Mouse (Mus musculus): ENCODE results near the gene Cdc42bpg. TPM values are rescaled to one million over a fixed set of nuclear protein-coding genes. Genes with fewer than 3 reads are reported as not detected.

Gene Cdc42bpg
- polyA plus RNA-seq (2017; shearing (Covaris generic)) = 0.21 TPM

GRCm38 (mm10) chr19:6306137-6306551 is at the start of gene Cdc42bpg:
TSS of gene Cdc42bpg (plus strand) at chr19:6306456.

DNA sequence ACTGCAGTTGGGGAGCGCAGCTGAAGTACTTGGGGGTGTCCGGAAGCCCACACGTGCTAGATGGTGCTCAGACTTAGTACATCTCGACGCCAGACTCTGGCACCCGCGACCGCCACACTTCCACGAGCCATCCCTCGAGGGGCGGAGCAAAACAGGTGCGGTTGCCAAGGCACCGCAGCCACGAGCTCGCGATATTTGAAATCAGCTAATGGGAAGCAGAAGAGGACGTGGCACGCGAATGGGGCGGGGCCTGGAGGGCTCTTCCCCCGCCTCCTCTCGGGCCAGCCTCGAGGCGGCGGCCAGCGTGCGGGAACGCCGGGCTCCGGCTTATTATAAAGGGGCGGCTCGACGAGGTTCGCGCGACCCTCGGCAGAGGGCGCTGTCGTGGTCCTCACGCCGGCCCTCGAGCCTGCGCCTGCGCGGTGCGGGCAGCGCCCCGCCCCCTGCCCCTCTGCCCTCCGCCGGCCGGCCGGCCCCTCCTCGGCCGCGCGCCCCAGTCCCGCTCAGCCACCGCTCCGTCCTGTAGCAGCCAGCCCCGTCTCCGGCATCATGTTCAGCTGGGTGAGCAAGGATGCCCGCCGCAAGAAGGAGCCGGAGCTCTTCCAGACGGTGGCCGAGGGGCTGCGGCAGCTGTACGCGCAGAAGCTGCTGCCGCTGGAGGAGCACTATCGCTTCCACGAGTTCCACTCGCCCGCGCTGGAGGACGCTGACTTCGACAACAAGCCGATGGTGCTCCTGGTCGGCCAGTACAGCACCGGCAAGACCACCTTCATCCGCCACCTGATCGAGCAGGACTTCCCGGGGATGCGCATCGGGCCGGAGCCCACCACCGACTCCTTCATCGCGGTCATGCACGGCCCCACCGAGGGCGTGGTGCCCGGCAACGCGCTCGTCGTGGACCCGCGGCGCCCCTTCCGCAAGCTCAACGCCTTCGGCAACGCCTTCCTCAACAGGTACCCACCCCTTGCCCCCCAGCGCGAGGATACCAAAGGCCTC is 29.5 kb upstream of the Cdc42bpg start, which contains the start of gene Ehd1:
Gene Ehd1 (plus strand): TSS at position 300 of the 996 bp plus-strand sequence.

GRCm38 (mm10) chr19:6334673-6335457 is 28.6 kb downstream of the Cdc42bpg start, which contains the start of gene Men1:
TSS of gene Men1 (plus strand) at chr19:6334979.

DNA sequence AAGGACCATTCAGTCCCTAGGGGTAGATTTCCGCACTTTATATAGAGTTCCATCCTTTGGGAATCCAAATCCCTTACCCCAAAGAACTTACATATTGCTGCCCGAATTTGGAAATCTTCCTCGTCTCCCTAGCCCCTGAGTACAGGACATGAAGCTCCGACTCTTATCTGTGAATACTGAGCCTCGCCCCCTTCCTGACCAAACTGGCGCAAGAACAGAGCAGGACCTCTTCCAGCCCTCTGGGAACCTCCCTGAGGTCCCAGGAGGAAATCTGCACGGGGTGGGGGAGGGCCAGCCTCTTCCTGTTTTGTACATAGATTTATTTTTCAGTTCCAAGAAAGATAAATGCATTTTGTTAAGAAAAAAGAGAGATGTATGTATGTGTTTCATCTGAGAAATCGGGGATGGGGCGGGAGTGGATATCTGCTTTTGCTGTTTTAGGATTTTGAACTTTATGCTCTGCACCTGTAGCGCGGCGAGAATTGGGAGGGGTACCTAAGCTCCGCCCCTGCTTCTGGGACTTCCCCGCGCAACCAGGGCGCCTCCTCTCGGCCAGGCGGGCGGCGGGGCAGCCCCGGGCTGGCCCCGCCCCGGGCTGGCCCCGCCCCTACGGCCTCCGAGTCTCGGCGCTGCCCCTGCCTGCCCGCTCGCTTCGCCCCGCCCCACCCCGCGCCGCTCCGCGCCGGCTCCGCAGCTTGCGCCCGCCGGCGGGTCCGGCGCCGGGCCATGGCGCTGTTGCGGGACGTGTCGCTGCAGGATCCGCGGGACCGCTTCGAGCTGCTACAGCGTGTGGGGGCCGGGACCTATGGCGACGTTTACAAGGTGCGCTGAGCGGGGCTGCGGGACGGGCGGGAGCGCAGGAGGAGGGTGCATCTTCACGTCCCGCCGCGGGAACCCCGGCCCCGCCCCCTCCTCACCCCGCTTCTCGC is 34.5 kb downstream of the Cdc42bpg start, which contains the start of gene Map4k2:
Gene Map4k2 (plus strand): TSS at position 612 of the 929 bp plus-strand sequence.

GRCm38 (mm10) chr19:6363411-6364240 is 57.4 kb downstream of the Cdc42bpg start, which contains the start of gene Sf1:
TSS of gene Sf1 (plus strand) at chr19:6363690.

Other genes starting within 250 kb of the Cdc42bpg start
- gene Mrpl49, start 248.7 kb upstream of the Cdc42bpg start, polyA plus RNA-seq (2017; shearing (Covaris generic)) = 37.0 TPM
- 1,034 TPM for gene Fau, start 248.6 kb upstream of the Cdc42bpg start, polyA plus RNA-seq (2017; shearing (Covaris generic))
- gene Znhit2, start 245.3 kb upstream of the Cdc42bpg start, polyA plus RNA-seq (2017; shearing (Covaris generic)) = 20.1 TPM
- gene Tm7sf2, start 238.1 kb upstream of the Cdc42bpg start, polyA plus RNA-seq (2017; shearing (Covaris generic)) = 15.6 TPM
- gene Vps51, start 229.2 kb upstream of the Cdc42bpg start, polyA plus RNA-seq (2017; shearing (Covaris generic)) = 109 TPM
- not detected for gene Tmem262, start 226.4 kb upstream of the Cdc42bpg start, polyA plus RNA-seq (2017; shearing (Covaris generic))
- 0.80 TPM for gene Gm28374, start 224.2 kb upstream of the Cdc42bpg start, polyA plus RNA-seq (2017; shearing (Covaris generic))
- gene Zfpl1, start 221.5 kb upstream of the Cdc42bpg start, polyA plus RNA-seq (2017; shearing (Covaris generic)) = 27.6 TPM
- 0.58 TPM for gene Cdca5, start 221.5 kb upstream of the Cdc42bpg start, polyA plus RNA-seq (2017; shearing (Covaris generic))
- not detected for gene AC131692.1, start 212.0 kb upstream of the Cdc42bpg start, polyA plus RNA-seq (2017; shearing (Covaris generic))
- not detected for gene Naaladl1, start 200.7 kb upstream of the Cdc42bpg start, polyA plus RNA-seq (2017; shearing (Covaris generic))
- 13.0 TPM for gene Sac3d1, start 187.8 kb upstream of the Cdc42bpg start, polyA plus RNA-seq (2017; shearing (Covaris generic))
- 41.7 TPM for gene Snx15, start 178.2 kb upstream of the Cdc42bpg start, polyA plus RNA-seq (2017; shearing (Covaris generic))
- not detected for gene Batf2, start 165.5 kb upstream of the Cdc42bpg start, polyA plus RNA-seq (2017; shearing (Covaris generic))
- gene Arl2, start 164.9 kb upstream of the Cdc42bpg start, polyA plus RNA-seq (2017; shearing (Covaris generic)) = 23.4 TPM
- not detected for gene Majin, start 122.1 kb upstream of the Cdc42bpg start, polyA plus RNA-seq (2017; shearing (Covaris generic))
- not detected for gene Gpha2, start 80.1 kb upstream of the Cdc42bpg start, polyA plus RNA-seq (2017; shearing (Covaris generic))
- gene Ppp2r5b, start 70.6 kb upstream of the Cdc42bpg start, polyA plus RNA-seq (2017; shearing (Covaris generic)) = 22.5 TPM
- gene Atg2a, start 64.8 kb upstream of the Cdc42bpg start, polyA plus RNA-seq (2017; shearing (Covaris generic)) = 91.9 TPM
- 15.0 TPM for gene Ehd1, start 29.7 kb upstream of the Cdc42bpg start, polyA plus RNA-seq (2017; shearing (Covaris generic))
- gene Men1, start 28.5 kb downstream of the Cdc42bpg start, polyA plus RNA-seq (2017; shearing (Covaris generic)) = 54.5 TPM
- gene Map4k2, start 34.7 kb downstream of the Cdc42bpg start, polyA plus RNA-seq (2017; shearing (Covaris generic)) = 212 TPM
- 554 TPM for gene Sf1, start 57.2 kb downstream of the Cdc42bpg start, polyA plus RNA-seq (2017; shearing (Covaris generic))
- gene Pygm, start 77.9 kb downstream of the Cdc42bpg start, polyA plus RNA-seq (2017; shearing (Covaris generic)) = 8.2 TPM
- 594 TPM for gene Rasgrp2, start 92.9 kb downstream of the Cdc42bpg start, polyA plus RNA-seq (2017; shearing (Covaris generic))
- gene Nrxn2, start 112.3 kb downstream of the Cdc42bpg start, polyA plus RNA-seq (2017; shearing (Covaris generic)) = not detected
- gene Slc22a12, start 236.6 kb downstream of the Cdc42bpg start, polyA plus RNA-seq (2017; shearing (Covaris generic)) = not detected